Mouse (Mus musculus) ES-E14 (cell line): ENCODE measurements around the gene Slc6a18. TPM values are rescaled to one million over a fixed set of nuclear protein-coding genes. Genes with fewer than 3 reads are reported as not detected.

ENCODE experiments used
- DNase-seq: peaks from one replicate; pipeline ENCODE4 v3.0.0-alpha.2; 2013; ENCODE audit warnings: low read depth, low spot score
- H3K27ac ChIP-seq: 2 replicates; pipeline ENCODE4 v1.5.1; 2012; ENCODE audit warnings: low read depth, mild to moderate bottlenecking, low read length, moderate library complexity, mixed read lengths; ENCODE audit not compliant: poor library complexity, insufficient read depth, severe bottlenecking
- H3K36me3 ChIP-seq: 2 replicates; pipeline ENCODE4 v1.6.1; 2012; ENCODE audit warnings: mild to moderate bottlenecking, low read length, moderate library complexity, mixed read lengths; ENCODE audit not compliant: control insufficient read depth, poor library complexity, insufficient read depth, severe bottlenecking
- H3K4me1 ChIP-seq, 2 experiments: fragments of 150-350 bp in 1 of 2; sonication (generic) in 1 of 2; 2 replicates each; pipeline ENCODE4 v1.6.1; 2012; ENCODE audit warnings: low read length in 2 of 2, mild to moderate bottlenecking in 1 of 2, mixed read lengths in 1 of 2; ENCODE audit not compliant: control insufficient read depth in 2 of 2, insufficient read depth in 2 of 2, poor library complexity in 1 of 2
- H3K4me3 ChIP-seq, 2 experiments: fragments of 150-350 bp in 1 of 2; sonication (generic) in 1 of 2; 2 replicates each; pipeline ENCODE4 v1.5.1; 2012; ENCODE audit warnings: low read length in 2 of 2, low read depth in 1 of 2, mild to moderate bottlenecking in 1 of 2, mixed read lengths in 1 of 2; ENCODE audit not compliant: insufficient read depth in 1 of 2, poor library complexity in 1 of 2, severe bottlenecking in 1 of 2
- H3K9ac ChIP-seq: 2 replicates; pipeline ENCODE4 v1.6.1; 2012; ENCODE audit warnings: low read depth, mild to moderate bottlenecking, low read length, mixed read lengths; ENCODE audit not compliant: poor library complexity, insufficient read depth, severe bottlenecking
- H3K9me3 ChIP-seq: fragments of 150-350 bp; sonication (generic); 2 replicates; pipeline ENCODE4 v1.6.1; 2012; ENCODE audit warnings: low read depth, mild to moderate bottlenecking, low read length; ENCODE audit not compliant: control insufficient read depth, insufficient read depth
- CHD2 ChIP-seq: IDR thresholded peaks from 2 replicates; pipeline ENCODE4 v1.6.1; 2014; ENCODE audit warnings: mild to moderate bottlenecking, low read depth, low read length, inconsistent platforms
- HCFC1 ChIP-seq: IDR thresholded peaks from 2 replicates; pipeline ENCODE4 v1.6.1; 2012; ENCODE audit warnings: low read length, inconsistent platforms, borderline replicate concordance; ENCODE audit not compliant: insufficient read depth
- MAFK ChIP-seq: IDR thresholded peaks from 2 replicates; pipeline ENCODE4 v1.6.1; 2014; ENCODE audit warnings: mild to moderate bottlenecking, low read depth, low read length, inconsistent platforms; ENCODE audit not compliant: insufficient read depth
- ZC3H11A ChIP-seq: IDR thresholded peaks from 2 replicates; pipeline ENCODE4 v1.6.1; 2012; ENCODE audit warnings: low read depth, mild to moderate bottlenecking, inconsistent platforms, low read length, borderline replicate concordance
- ZNF384 ChIP-seq: IDR thresholded peaks from 2 replicates; pipeline ENCODE4 v1.6.1; 2012; ENCODE audit warnings: low read depth, low read length, inconsistent platforms
- in situ Hi-C, 2 experiments: fragments of 600-800 bp; cut with MboI; formaldehyde crosslinking; loops; one replicate each; pipeline ENCODE4 v1.15.1; 2025; ENCODE audit warnings: low sequenced_read_pairs in 2 of 2, inconsistent platforms in 1 of 2; ENCODE audit not compliant: unreplicated experiment in 2 of 2
- total RNA-seq: library from RNA; depleted of rRNA; stranded (reverse); fragments of 300-350 nt; gene quantifications from 2 replicates; pipeline ENCODE4 v1.2.3, GENCODE M21; 2012

The Slc6a18 gene
- total RNA-seq, 1 experiment = not detected

GRCm38 (mm10) chr13:73675161-73675560 is 2.7 kb downstream of the Slc6a18 start:
- in situ Hi-C loops = no loop called here
- Histone ChIP-seq H3K9ac (no peak overlapping the region), H3K27ac (no peak overlapping the region), H3K4me1 (no peaks in the 10 kb centered on the region), H3K4me3 (no peak overlapping the region), H3K9me3 (no peaks in the 10 kb centered on the region), H3K36me3 (no peaks in the 10 kb centered on the region)
- TF ChIP-seq HCFC1 (no peak), CHD2 (no peak), ZNF384 (no peak), ZC3H11A (no peak), MAFK (no peak)
- no peak for DNase-seq

GRCm38 (mm10) chr13:73660163-73660695 is 17.6 kb downstream of the Slc6a18 start:
- no peaks in the 10 kb centered on the region for H3K4me1 ChIP-seq
- H3K36me3 ChIP-seq = no peaks in the 10 kb centered on the region
- H3K4me3 ChIP-seq = no peak overlapping the region
- no peak for TF ChIP-seq MAFK
- H3K27ac ChIP-seq = no peak overlapping the region
- DNase-seq = no peak
- H3K9ac ChIP-seq = no peak overlapping the region
- in situ Hi-C loops = no loop called here
- H3K9me3 ChIP-seq = no peaks in the 10 kb centered on the region

GRCm38 (mm10) chr13:73658953-73659352 is 18.9 kb downstream of the Slc6a18 start:
- in situ Hi-C loops = no loop called here
- TF ChIP-seq ZNF384 = no peak
- peak; percentile 77 for TF ChIP-seq MAFK
- no peak for DNase-seq

GRCm38 (mm10) chr13:73654976-73655375 is 22.8 kb downstream of the Slc6a18 start:
- Histone ChIP-seq H3K4me3 (no peak overlapping the region), H3K9me3 (no peaks in the 10 kb centered on the region), H3K4me1 (no peaks in the 10 kb centered on the region), H3K36me3 (no peaks in the 10 kb centered on the region), H3K9ac (no peak overlapping the region), H3K27ac (no peak overlapping the region)
- no peak for DNase-seq
- in situ Hi-C loops = no loop called here
- no peak for TF ChIP-seq ZNF384
- TF ChIP-seq HCFC1 = no peak
- no peak for TF ChIP-seq ZC3H11A
- TF ChIP-seq CHD2 = no peak
- TF ChIP-seq MAFK = no peak

More at GRCm38 (mm10) chr13:73658953-73659352, 18.9 kb downstream of the Slc6a18 start:
- Histone ChIP-seq H3K27ac (no peak overlapping the region; the same call in 1 of the 2 replicates), H3K9me3 (no peaks in the 10 kb centered on the region), H3K4me3 (no peak overlapping the region), H3K9ac (no peak overlapping the region), H3K36me3 (no peaks in the 10 kb centered on the region), H3K4me1 (no peaks in the 10 kb centered on the region)

- Histone ChIP-seq H3K4me1 (no peaks in the 10 kb centered on the region), H3K9ac (no peak overlapping the region), H3K9me3 (no peaks in the 10 kb centered on the region), H3K36me3 (peaks cover 7% of the 10 kb centered on the region), H3K27ac (no peak overlapping the region), H3K4me3 (no peak overlapping the region)
- TF ChIP-seq CHD2 (no peak), ZC3H11A (no peak), HCFC1 (no peak)
- DNase-seq = no peak
- in situ Hi-C loops = no loop called here
Observed at GRCm38 (mm10) chr13:73653266-73653665, 24.6 kb downstream of the Slc6a18 start.
